Mouse (Mus musculus) stomach, postnatal 0 days (tissue): Measurements from ENCODE around the gene Pirt.

Source experiments
- CTCF ChIP-seq: IDR thresholded peaks from 2 replicates; pipeline ENCODE4 v1.5.1; 2016; ENCODE audit warnings: antibody characterized with exemption, low read depth, mild to moderate bottlenecking, moderate library complexity
- EP300 ChIP-seq: optimal IDR thresholded peaks from 2 replicates; pipeline ENCODE3; 2016; ENCODE audit warnings: antibody characterized with exemption

DNA sequence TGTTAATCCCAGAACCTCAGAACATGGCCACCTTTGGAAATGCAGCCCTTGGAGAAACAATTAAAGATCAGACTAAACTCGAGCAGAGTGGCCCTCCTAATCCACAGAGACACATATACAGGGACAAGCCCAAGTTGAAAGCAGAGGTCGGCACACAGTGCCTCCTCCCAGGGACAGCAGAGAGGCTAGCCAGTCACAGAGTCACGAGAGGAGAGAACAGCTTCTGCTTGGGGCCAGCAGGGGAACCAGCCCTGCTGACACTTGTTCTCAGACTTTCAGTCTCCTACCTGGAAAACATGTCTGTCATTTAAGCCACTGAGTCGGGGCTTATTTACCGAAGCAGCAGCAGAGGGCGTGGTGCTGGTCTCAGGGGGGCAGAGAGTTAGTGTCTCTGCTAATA is 34.7 kb downstream of the Pirt start:
- TF ChIP-seq CTCF (peak; percentile 36), EP300 (no peak)
